Mouse (Mus musculus) adrenal gland, postnatal 4 days (tissue): ENCODE results near the gene Ccdc57. TPM values are rescaled to one million over a fixed set of nuclear protein-coding genes. Genes with fewer than 3 reads are reported as not detected.

ENCODE experiments used
- DNase-seq, 2 experiments: peaks; one replicate each; pipeline ENCODE4 v3.0.0; 2021 to 2022; ENCODE audit warnings: low spot score in 2 of 2, mixed read lengths in 2 of 2
- total RNA-seq, 2 experiments: library from RNA; stranded (reverse); gene quantifications; 2 replicates each; pipeline ENCODE4 v1.2.3; 2021

Gene Ccdc57
- total RNA-seq, 2 experiments from 2014 or later, result 14.3 to 14.4 TPM

- no peak for DNase-seq
Measured at GRCm38 (mm10) chr11:120822831-120823550, 109.7 kb downstream of the Ccdc57 start.

GRCm38 (mm10) chr11:120822321-120822720 is 110.4 kb downstream of the Ccdc57 start:
- no peak for DNase-seq

- DNase-seq, result no peak
Measured at GRCm38 (mm10) chr11:120821076-120821922, 111.4 kb downstream of the Ccdc57 start.

GRCm38 (mm10) chr11:120820546-120820945 is 112.1 kb downstream of the Ccdc57 start:
- no peak for DNase-seq

GRCm38 (mm10) chr11:120819556-120819955 is 113.1 kb downstream of the Ccdc57 start:
- DNase-seq, result no peak

- DNase-seq, result no peak
Measured at GRCm38 (mm10) chr11:120818251-120818650, 114.4 kb downstream of the Ccdc57 start.

- no peak for DNase-seq
Measured at GRCm38 (mm10) chr11:120817358-120817757, 115.3 kb downstream of the Ccdc57 start.

GRCm38 (mm10) chr11:120812068-120812467 is 120.6 kb downstream of the Ccdc57 start:
- no peak for DNase-seq

GRCm38 (mm10) chr11:120808010-120808409 is 124.7 kb downstream of the Ccdc57 start:
- DNase-seq, result no peak

GRCm38 (mm10) chr11:120805375-120806298 is 127.0 kb downstream of the Ccdc57 start:
- no peak for DNase-seq

- DNase-seq, result no peak
Measured at GRCm38 (mm10) chr11:120804769-120805168, 127.9 kb downstream of the Ccdc57 start.

GRCm38 (mm10) chr11:120804274-120804673 is 128.4 kb downstream of the Ccdc57 start:
- no peak for DNase-seq

GRCm38 (mm10) chr11:120800061-120800904 is 132.4 kb downstream of the Ccdc57 start:
- DNase-seq, result peak; percentile 56 to 88

GRCm38 (mm10) chr11:120799316-120799890 is 133.3 kb downstream of the Ccdc57 start:
- no peak for DNase-seq

- DNase-seq, result no peak
Measured at GRCm38 (mm10) chr11:120798244-120798643, 134.4 kb downstream of the Ccdc57 start.

- no peak for DNase-seq
Measured at GRCm38 (mm10) chr11:120796614-120796946, 136.1 kb downstream of the Ccdc57 start.

GRCm38 (mm10) chr11:120795756-120796613 is 136.7 kb downstream of the Ccdc57 start, which contains the start of gene Dus1l:
Gene Dus1l (minus strand): TSS chr11:120796403.
- peak; percentile 92 to 94 for DNase-seq

GRCm38 (mm10) chr11:120792652-120793051 is 140.0 kb downstream of the Ccdc57 start:
- DNase-seq, result no peak

GRCm38 (mm10) chr11:120789810-120790209 is 142.9 kb downstream of the Ccdc57 start:
- no peak for DNase-seq
